Mouse (Mus musculus) testis, adult 2 months (tissue): ENCODE data around the gene Btn2a2. TPM values are rescaled to one million over a fixed set of nuclear protein-coding genes. Genes with fewer than 3 reads are reported as not detected.
A peak's percentile ranks its signal among the peaks of the same experiment; 100 is the strongest.

ENCODE experiments used
- H3K27ac ChIP-seq: fragments of 200-500 bp; 2 replicates; pipeline ENCODE4 v1.5.1; 2012; ENCODE audit warnings: low read depth, low read length; ENCODE audit not compliant: control insufficient read depth, insufficient read depth
- H3K27me3 ChIP-seq: fragments of 200-500 bp; 2 replicates; pipeline ENCODE4 v1.6.1; 2012; ENCODE audit warnings: mild to moderate bottlenecking, low read length, moderate library complexity; ENCODE audit not compliant: control insufficient read depth, insufficient read depth
- H3K36me3 ChIP-seq: fragments of 200-500 bp; 2 replicates; pipeline ENCODE4 v1.6.1; 2012; ENCODE audit warnings: mild to moderate bottlenecking, low read length; ENCODE audit not compliant: control insufficient read depth, insufficient read depth
- H3K4me1 ChIP-seq: fragments of 200-500 bp; 2 replicates; pipeline ENCODE4 v1.6.1; 2012; ENCODE audit warnings: low read length; ENCODE audit not compliant: control insufficient read depth, insufficient read depth
- H3K4me3 ChIP-seq: fragments of 200-500 bp; 2 replicates; pipeline ENCODE4 v1.5.1; 2012; ENCODE audit warnings: low read depth, mild to moderate bottlenecking, low read length, moderate library complexity, mixed read lengths; ENCODE audit not compliant: control insufficient read depth
- CTCF ChIP-seq: fragments of 200-500 bp; IDR thresholded peaks from 2 replicates; pipeline ENCODE4 v1.5.1; 2012; ENCODE audit warnings: low read depth, mild to moderate bottlenecking, inconsistent platforms, low read length, moderate library complexity; ENCODE audit not compliant: control insufficient read depth, insufficient read depth, insufficient replicate concordance
- POLR2A ChIP-seq: fragments of 200-500 bp; IDR thresholded peaks from 2 replicates; pipeline ENCODE4 v1.6.1; 2012; ENCODE audit warnings: low read depth, mild to moderate bottlenecking, inconsistent platforms, low read length, moderate library complexity; ENCODE audit not compliant: control insufficient read depth
- polyA plus RNA-seq: library from polyadenylated mRNA; depleted of rRNA; stranded (reverse); fragments of >200 nt; gene quantifications from 2 replicates; pipeline ENCODE4 v1.2.3, GENCODE M21; 2012

Btn2a2 gene
- polyA plus RNA-seq, 1 experiment, result 0.21 TPM

DNA sequence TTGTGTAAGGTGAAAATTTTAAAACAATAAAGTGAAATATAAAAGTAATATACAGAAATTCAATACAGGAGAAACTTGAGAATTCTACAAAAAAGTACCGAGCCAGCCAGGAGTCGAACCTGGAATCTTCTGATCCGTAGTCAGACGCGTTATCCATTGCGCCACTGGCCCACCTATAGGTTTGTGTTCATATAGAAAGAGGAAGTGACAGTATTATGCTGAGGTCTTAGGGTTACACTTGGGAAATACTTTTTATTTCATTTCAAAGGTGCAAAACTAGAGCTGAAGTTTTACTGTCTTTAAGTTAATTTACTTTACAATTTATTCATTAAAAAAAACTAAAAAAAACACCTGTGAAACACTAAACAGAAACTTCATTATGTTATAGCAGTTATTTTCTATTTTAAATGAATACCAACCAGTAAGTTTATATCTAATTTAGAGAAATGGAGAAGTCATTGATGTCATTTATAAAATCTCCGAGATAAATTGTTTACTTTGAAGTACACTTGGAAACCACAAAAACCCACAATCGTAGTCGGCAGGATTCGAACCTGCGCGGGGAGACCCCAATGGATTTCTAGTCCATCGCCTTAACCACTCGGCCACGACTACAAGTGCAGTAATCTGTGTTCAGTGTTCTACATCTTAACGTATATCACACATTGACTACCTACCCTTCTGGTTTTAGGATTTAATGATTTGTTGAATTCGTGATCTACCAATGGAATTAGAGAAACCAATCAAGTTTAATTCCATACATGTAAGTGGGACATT, 12.0 kb upstream of the Btn2a2 start:
- no peaks in the 10 kb centered on the region for H3K27me3 ChIP-seq
- H3K4me3 ChIP-seq, result no peak overlapping the region
- no peak for TF ChIP-seq POLR2A
- TF ChIP-seq CTCF, result no peak
- no peaks in the 10 kb centered on the region for H3K4me1 ChIP-seq
- no peaks in the 10 kb centered on the region for H3K36me3 ChIP-seq
- no peak overlapping the region for H3K27ac ChIP-seq

GRCm38 (mm10) chr13:23499943-23500342, 11.3 kb upstream of the Btn2a2 start:
- Histone ChIP-seq H3K36me3 (no peaks in the 10 kb centered on the region), H3K4me3 (no peak overlapping the region), H3K4me1 (no peaks in the 10 kb centered on the region), H3K27ac (no peak overlapping the region), H3K27me3 (no peaks in the 10 kb centered on the region)
- TF ChIP-seq POLR2A (no peak), CTCF (no peak)

DNA sequence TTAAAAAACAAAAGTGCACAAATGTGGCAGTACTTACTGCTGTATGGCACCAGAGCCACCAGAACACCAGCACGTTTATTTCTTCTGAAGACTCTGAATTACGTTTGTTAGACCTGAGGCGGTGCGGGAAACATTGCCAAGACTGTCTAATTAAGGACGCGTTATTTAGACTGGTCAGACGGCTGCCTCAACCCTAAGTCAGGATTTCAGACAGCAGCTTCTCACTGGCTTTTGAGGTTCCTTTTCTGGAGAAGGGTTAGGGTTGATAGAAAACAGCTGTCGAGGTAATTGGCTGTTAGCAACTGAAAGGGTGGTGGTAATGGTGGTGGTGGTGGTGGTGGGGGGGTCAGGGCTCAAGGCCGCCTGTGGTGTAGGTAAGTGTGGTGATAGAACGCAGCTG, 10.0 kb upstream of the Btn2a2 start:
- Histone ChIP-seq H3K4me3 (no peak overlapping the region), H3K27me3 (no peaks in the 10 kb centered on the region), H3K36me3 (no peaks in the 10 kb centered on the region), H3K4me1 (no peaks in the 10 kb centered on the region), H3K27ac (no peak overlapping the region)
- no peak for TF ChIP-seq CTCF
- no peak for TF ChIP-seq POLR2A

DNA sequence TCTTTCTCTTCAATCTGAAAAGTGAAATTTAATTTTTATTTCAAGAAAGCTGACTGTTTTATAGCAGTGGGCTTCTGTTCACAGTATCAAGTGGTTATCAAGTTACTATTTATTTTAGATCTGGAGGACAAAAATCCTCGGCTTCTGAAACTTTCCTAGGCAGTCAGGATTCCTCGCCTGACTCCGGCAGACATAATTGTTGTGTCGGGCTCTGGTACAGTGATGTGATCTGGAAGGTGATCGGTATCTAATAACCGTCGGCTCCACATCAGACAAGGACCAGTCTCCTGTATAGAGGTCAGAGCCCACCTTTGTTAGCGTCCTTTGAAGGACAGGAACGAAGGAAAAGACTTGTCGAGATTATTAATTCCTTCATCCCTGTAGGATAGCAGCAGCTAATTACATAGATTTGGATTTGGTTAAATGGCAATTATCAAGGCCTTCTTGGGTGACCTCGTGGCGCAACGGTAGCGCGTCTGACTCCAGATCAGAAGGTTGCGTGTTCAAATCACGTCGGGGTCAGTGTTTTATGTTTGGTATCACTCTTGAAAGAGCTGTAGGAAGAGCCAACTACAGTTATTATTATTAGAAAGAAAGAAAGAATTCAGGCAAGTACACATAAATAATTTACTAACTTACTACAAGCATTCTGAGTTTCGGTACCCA, 9.1 kb upstream of the Btn2a2 start:
- H3K4me1 ChIP-seq, result no peaks in the 10 kb centered on the region
- H3K27me3 ChIP-seq, result no peaks in the 10 kb centered on the region
- TF ChIP-seq POLR2A (no peak), CTCF (no peak)
- H3K36me3 ChIP-seq, result no peaks in the 10 kb centered on the region
- no peak overlapping the region for H3K27ac ChIP-seq
- H3K4me3 ChIP-seq, result no peak overlapping the region

DNA sequence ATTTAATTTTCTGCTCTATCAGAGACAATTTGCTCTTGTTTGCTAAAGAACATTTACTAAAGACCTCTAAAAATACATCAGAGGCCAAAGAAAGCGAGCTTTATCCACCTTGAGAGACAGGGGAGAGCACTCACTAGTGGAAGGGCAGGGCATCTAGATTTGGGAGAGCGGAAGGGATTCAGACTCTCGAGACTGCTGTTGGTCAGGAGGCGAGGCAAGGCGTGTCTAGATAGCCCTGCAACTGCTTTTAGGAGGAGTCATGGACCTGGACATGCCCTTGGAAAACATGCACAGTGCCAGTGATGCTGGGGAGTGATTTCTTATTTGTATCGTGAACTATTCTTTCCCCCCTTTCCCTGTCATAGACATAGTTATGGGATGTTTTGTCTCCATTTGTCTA, 6.9 kb upstream of the Btn2a2 start:
- Histone ChIP-seq H3K4me3 (no peak overlapping the region), H3K36me3 (no peaks in the 10 kb centered on the region), H3K27me3 (no peaks in the 10 kb centered on the region), H3K27ac (no peak overlapping the region), H3K4me1 (no peaks in the 10 kb centered on the region)
- TF ChIP-seq POLR2A (no peak), CTCF (no peak)

GRCm38 (mm10) chr13:23491990-23492389, 3.3 kb upstream of the Btn2a2 start:
- no peaks in the 10 kb centered on the region for H3K36me3 ChIP-seq
- H3K4me1 ChIP-seq, result peaks cover 2% of the 10 kb centered on the region; the same call in 1 of the 2 replicates
- TF ChIP-seq CTCF (no peak), POLR2A (no peak)
- 0 out of 2 replicates have a peak overlapping the region, but pooled peaks have one; percentile 26 for H3K27ac ChIP-seq
- H3K27me3 ChIP-seq, result no peaks in the 10 kb centered on the region
- H3K4me3 ChIP-seq, result no peak overlapping the region

DNA sequence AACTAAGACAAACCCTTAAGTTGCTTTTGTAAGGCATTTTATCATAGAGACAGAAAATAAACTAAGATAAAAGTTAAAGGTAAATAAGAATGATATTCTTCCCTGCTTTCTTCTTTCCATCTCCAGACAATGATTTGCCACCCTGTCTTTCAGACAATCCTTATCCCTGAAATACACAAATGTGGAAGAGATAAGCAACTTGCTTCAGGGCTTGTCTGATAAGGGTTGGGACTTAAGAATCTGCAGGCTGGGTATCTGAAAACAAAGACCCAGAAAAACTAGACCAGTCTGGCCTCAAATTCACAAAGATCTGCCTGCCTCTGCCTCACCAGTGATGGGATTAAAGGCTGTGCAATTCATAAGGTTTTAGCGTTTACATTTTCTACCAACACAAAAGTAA, 2.6 kb upstream of the Btn2a2 start:
- Histone ChIP-seq H3K27me3 (no peaks in the 10 kb centered on the region), H3K4me3 (no peak overlapping the region), H3K4me1 (peaks cover 2% of the 10 kb centered on the region; the same call in 1 of the 2 replicates), H3K36me3 (no peaks in the 10 kb centered on the region), H3K27ac (no peak overlapping the region)
- TF ChIP-seq POLR2A, result no peak

DNA sequence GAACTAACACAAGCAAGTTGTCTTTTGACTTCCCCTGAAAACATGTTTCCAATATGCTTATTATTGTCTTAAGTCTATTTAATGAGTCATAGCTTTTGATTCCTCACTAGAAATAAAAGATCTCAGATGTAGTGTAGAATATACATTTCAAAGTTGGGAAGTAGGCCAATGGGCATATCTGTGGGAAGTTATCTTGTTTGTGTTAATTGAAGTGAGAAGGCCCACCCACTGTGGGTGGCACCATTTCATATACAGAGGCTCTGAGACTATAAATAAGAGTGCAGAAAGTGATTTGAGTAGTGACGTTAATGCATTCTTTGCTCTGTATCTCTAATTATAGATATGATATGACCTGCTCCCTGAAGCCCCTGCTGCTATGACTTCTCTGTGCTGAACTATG, 2.2 kb upstream of the Btn2a2 start:
- H3K4me1 ChIP-seq, result peaks cover 2% of the 10 kb centered on the region; the same call in 1 of the 2 replicates
- no peaks in the 10 kb centered on the region for H3K36me3 ChIP-seq
- no peaks in the 10 kb centered on the region for H3K27me3 ChIP-seq
- TF ChIP-seq CTCF (no peak), POLR2A (no peak)
- H3K4me3 ChIP-seq, result no peak overlapping the region
- H3K27ac ChIP-seq, result no peak overlapping the region
